Mouse (Mus musculus) forebrain, embryonic 11.5 days (tissue): ENCODE measurements around the gene Maml2. TPM values are rescaled to one million over a fixed set of nuclear protein-coding genes. Genes with fewer than 3 reads are reported as not detected.

Source experiments
- ATAC-seq: fragments of 200-750 bp; cut with Nextera tagmentation; replicated peaks from 2 replicates; pipeline ENCODE4 v1.8.0; 2017; ENCODE audit warnings: moderate TSS enrichment; ENCODE audit not compliant: low FRiP score
- DNase-seq: peaks from one replicate; pipeline ENCODE4 v3.0.0-alpha.2; 2017; ENCODE audit warnings: low spot score
- H3K27ac ChIP-seq: fragments of 300-500 bp; sonication (generic); 2 replicates; pipeline ENCODE4 v1.5.1; 2014; ENCODE audit warnings: low read depth, low read length
- H3K27me3 ChIP-seq: fragments of 300-500 bp; sonication (generic); 2 replicates; pipeline ENCODE4 v1.6.1; 2014; ENCODE audit warnings: mild to moderate bottlenecking, low read length, mixed read lengths; ENCODE audit not compliant: control insufficient read depth, insufficient read depth
- H3K36me3 ChIP-seq: fragments of 300-500 bp; sonication (generic); 2 replicates; pipeline ENCODE4 v1.6.1; 2014; ENCODE audit warnings: mild to moderate bottlenecking, low read length, moderate library complexity, mixed read lengths; ENCODE audit not compliant: control insufficient read depth, insufficient read depth
- H3K4me1 ChIP-seq: fragments of 300-500 bp; sonication (generic); replicated peaks from 2 replicates; pipeline ENCODE4 v1.6.1; 2014; ENCODE audit warnings: low read length, mixed read lengths; ENCODE audit not compliant: control insufficient read depth, insufficient read depth
- H3K4me2 ChIP-seq: fragments of 300-500 bp; sonication (generic); 2 replicates; pipeline ENCODE4 v1.6.1; 2014; ENCODE audit warnings: low read depth, mild to moderate bottlenecking, low read length, moderate library complexity, mixed read lengths; ENCODE audit not compliant: severe bottlenecking
- H3K4me3 ChIP-seq: fragments of 300-500 bp; sonication (generic); 2 replicates; pipeline ENCODE4 v1.5.1; 2014; ENCODE audit warnings: low read depth, low read length
- H3K9ac ChIP-seq: fragments of 300-500 bp; sonication (generic); 2 replicates; pipeline ENCODE4 v1.6.1; 2014; ENCODE audit warnings: low read length
- H3K9me3 ChIP-seq: fragments of 300-500 bp; sonication (generic); 2 replicates; pipeline ENCODE4 v1.6.1; 2016; ENCODE audit warnings: low read length, mixed read lengths; ENCODE audit not compliant: control insufficient read depth
- WGBS: fragments of 180-500 bp; shearing (Covaris S2); extraction: QIAGEN DNeasy Blood & Tissue Kit; methylation state at CpG from one replicate; pipeline ENCODE4 v1.1.7; 2014; 5-methylcytosine and 5-hydroxymethylcytosine counted together
- polyA plus RNA-seq: library from polyadenylated mRNA; unstranded; fragments of >200 nt; fragmentation: Nextera tagmentation; extraction: Ambion mirVana; gene quantifications from 2 replicates; pipeline ENCODE4 v1.2.1, GENCODE M21; 2014

The Maml2 gene
- polyA plus RNA-seq, 1 experiment from 2014 or later, result 9.8 TPM

GRCm38 (mm10) chr9:13678026-13678425 lies 380.3 kb downstream of the Maml2 start:
- Histone ChIP-seq H3K27ac (no peak overlapping the region), H3K4me2 (no peak overlapping the region), H3K27me3 (no peaks in the 10 kb centered on the region), H3K9me3 (no peaks in the 10 kb centered on the region), H3K4me3 (no peak overlapping the region), H3K4me1 (no peaks in the 10 kb centered on the region; the same call in 1 of the 2 replicates), H3K9ac (no peak overlapping the region), H3K36me3 (no peaks in the 10 kb centered on the region)
- 86% methylated on average over 2 of the region's 2 CpGs for WGBS
- no peak for DNase-seq
- no peak for ATAC-seq

GRCm38 (mm10) chr9:13679696-13680095 lies 381.9 kb downstream of the Maml2 start:
- Histone ChIP-seq H3K27me3 (no peaks in the 10 kb centered on the region), H3K4me2 (no peak overlapping the region), H3K4me1 (no peaks in the 10 kb centered on the region; the same call in 1 of the 2 replicates), H3K36me3 (no peaks in the 10 kb centered on the region), H3K9me3 (no peaks in the 10 kb centered on the region), H3K4me3 (no peak overlapping the region), H3K9ac (no peak overlapping the region), H3K27ac (no peak overlapping the region)
- WGBS, result 92% methylated on average over 2 of the region's 2 CpGs
- ATAC-seq, result no peak
- DNase-seq, result no peak

GRCm38 (mm10) chr9:13681147-13681546 lies 383.4 kb downstream of the Maml2 start:
- 91% methylated on average over 8 of the region's 8 CpGs for WGBS
- H3K27me3 ChIP-seq, result no peaks in the 10 kb centered on the region
- H3K4me2 ChIP-seq, result no peak overlapping the region
- H3K27ac ChIP-seq, result no peak overlapping the region
- H3K4me3 ChIP-seq, result no peak overlapping the region
- H3K36me3 ChIP-seq, result no peaks in the 10 kb centered on the region
- DNase-seq, result no peak
- no peaks in the 10 kb centered on the region for H3K9me3 ChIP-seq
- no peak overlapping the region for H3K9ac ChIP-seq
- ATAC-seq, result no peak
- H3K4me1 ChIP-seq, result no peaks in the 10 kb centered on the region; the same call in 1 of the 2 replicates

GRCm38 (mm10) chr9:13681581-13682038 lies 383.9 kb downstream of the Maml2 start:
- ATAC-seq (peak; percentile 95), DNase-seq (peak; percentile 73)
- 16% methylated on average over 8 of the region's 8 CpGs for WGBS
- H3K4me3 ChIP-seq, result no peak overlapping the region
- H3K4me2 ChIP-seq, result peak overlapping the region; percentile 16; the same call in 1 of the 2 replicates
- no peak overlapping the region for H3K27ac ChIP-seq
- H3K4me1 ChIP-seq, result no peaks in the 10 kb centered on the region; the same call in 1 of the 2 replicates
- H3K9me3 ChIP-seq, result no peaks in the 10 kb centered on the region
- H3K9ac ChIP-seq, result 0 out of 2 replicates have a peak overlapping the region, but pooled peaks have one; percentile 12
- no peaks in the 10 kb centered on the region for H3K27me3 ChIP-seq
- no peaks in the 10 kb centered on the region for H3K36me3 ChIP-seq

GRCm38 (mm10) chr9:13684327-13684934 lies 386.7 kb downstream of the Maml2 start:
- Histone ChIP-seq H3K36me3 (no peaks in the 10 kb centered on the region), H3K4me1 (no peaks in the 10 kb centered on the region; the same call in 1 of the 2 replicates), H3K4me3 (no peak overlapping the region), H3K27me3 (no peaks in the 10 kb centered on the region), H3K9me3 (no peaks in the 10 kb centered on the region), H3K27ac (no peak overlapping the region), H3K9ac (no peak overlapping the region), H3K4me2 (no peak overlapping the region)
- WGBS, result 91% methylated on average over 6 of the region's 6 CpGs
- no peak for ATAC-seq
- no peak for DNase-seq

- ATAC-seq, result no peak
- DNase-seq, result no peak
- 88% methylated on average over 19 of the region's 19 CpGs for WGBS
Measured at GRCm38 (mm10) chr9:13686977-13687659, 389.4 kb downstream of the Maml2 start.

GRCm38 (mm10) chr9:13688997-13689396 lies 391.2 kb downstream of the Maml2 start:
- H3K27ac ChIP-seq, result no peak overlapping the region
- no peaks in the 10 kb centered on the region for H3K4me1 ChIP-seq
- H3K4me3 ChIP-seq, result no peak overlapping the region
- H3K4me2 ChIP-seq, result no peak overlapping the region
- no peaks in the 10 kb centered on the region for H3K27me3 ChIP-seq
- no peak for ATAC-seq
- 77% methylated on average over 9 of the region's 9 CpGs for WGBS
- no peaks in the 10 kb centered on the region for H3K36me3 ChIP-seq
- H3K9ac ChIP-seq, result no peak overlapping the region
- no peaks in the 10 kb centered on the region for H3K9me3 ChIP-seq
- no peak for DNase-seq

More at GRCm38 (mm10) chr9:13686977-13687659, 389.4 kb downstream of the Maml2 start:
- H3K36me3 ChIP-seq, result no peaks in the 10 kb centered on the region
- no peaks in the 10 kb centered on the region for H3K27me3 ChIP-seq
- no peak overlapping the region for H3K27ac ChIP-seq
- H3K4me1 ChIP-seq, result no peaks in the 10 kb centered on the region
- H3K4me3 ChIP-seq, result no peak overlapping the region
- H3K4me2 ChIP-seq, result no peak overlapping the region
- no peak overlapping the region for H3K9ac ChIP-seq
- H3K9me3 ChIP-seq, result no peaks in the 10 kb centered on the region

GRCm38 (mm10) chr9:13690321-13690720 lies 392.6 kb downstream of the Maml2 start:
- Histone ChIP-seq H3K27ac (no peak overlapping the region), H3K9me3 (no peaks in the 10 kb centered on the region), H3K27me3 (no peaks in the 10 kb centered on the region), H3K36me3 (no peaks in the 10 kb centered on the region), H3K4me1 (no peaks in the 10 kb centered on the region), H3K4me3 (no peak overlapping the region), H3K9ac (no peak overlapping the region), H3K4me2 (no peak overlapping the region)
- DNase-seq (no peak), ATAC-seq (no peak)
- WGBS, result 20% methylated on average over 8 of the region's 8 CpGs
